Mouse (Mus musculus) heart, postnatal 4 days (tissue): ENCODE measurements around the gene Mydgf. TPM values are rescaled to one million over a fixed set of nuclear protein-coding genes. Genes with fewer than 3 reads are reported as not detected.

Source experiments
- DNase-seq: peaks from one replicate; pipeline ENCODE4 v3.0.0; 2021
- microRNA-seq, 2 experiments: library from miRNA; unstranded; fragments of <30 nt; microRNA quantifications; one replicate each; pipeline ENCODE4 v1.2.0; 2021 to 2022
- total RNA-seq, 2 experiments: library from RNA; stranded (reverse); gene quantifications; 2 replicates each; pipeline ENCODE4 v1.2.3; 2021

Gene Mydgf
- total RNA-seq, 2 experiments from 2014 or later, result 43.4 to 48.8 TPM

GRCm38 (mm10) chr17:56141702-56142605, 41.8 kb downstream of the Mydgf start:
- DNase-seq, result peak; percentile 54

- peak; percentile 79 for DNase-seq
These were observed 43.7 kb downstream of the Mydgf start, which contains the start of gene Sema6b for GRCm38 (mm10) chr17:56139858-56140595. Gene Sema6b (minus strand): TSS chr17:56140343.

GRCm38 (mm10) chr17:56139355-56139754, 44.4 kb downstream of the Mydgf start:
- no peak for DNase-seq

- no peak for DNase-seq
These were observed 45.7 kb downstream of the Mydgf start for GRCm38 (mm10) chr17:56137839-56138613.

GRCm38 (mm10) chr17:56136558-56136957, 47.2 kb downstream of the Mydgf start:
- no peak for DNase-seq

GRCm38 (mm10) chr17:56134463-56134971, 49.2 kb downstream of the Mydgf start:
- peak; percentile 81 for DNase-seq

GRCm38 (mm10) chr17:56133457-56134363, 50.0 kb downstream of the Mydgf start:
- peak; percentile 57 for DNase-seq

GRCm38 (mm10) chr17:56132661-56133060, 51.1 kb downstream of the Mydgf start:
- peak; percentile 83 for DNase-seq

- peak; percentile 79 for DNase-seq
These were observed 51.9 kb downstream of the Mydgf start for GRCm38 (mm10) chr17:56131814-56132213.

- DNase-seq, result no peak
These were observed 52.6 kb downstream of the Mydgf start for GRCm38 (mm10) chr17:56131136-56131535.

GRCm38 (mm10) chr17:56128246-56128645, 55.5 kb downstream of the Mydgf start:
- DNase-seq, result no peak

- DNase-seq, result no peak
These were observed 57.5 kb downstream of the Mydgf start for GRCm38 (mm10) chr17:56126175-56126574.

Small RNAs within 50 kb of the gene (microRNA-seq; reads per million reads assigned to microRNA genes)
- gene Gm44397, result 0 reads per million in 2 experiments

Other genes with a start within 250 kb of the Mydgf start
- gene Zfp119b, start 234.4 kb downstream of the Mydgf start, total RNA-seq, result 1 to 10 TPM; 3.3 to 4.0 TPM
- under 1 TPM; 0.61 to 0.71 TPM for gene Ebi3, start 231.3 kb downstream of the Mydgf start, total RNA-seq
- 10 to 100 TPM; 14.8 to 14.9 TPM for gene Yju2, start 224.8 kb downstream of the Mydgf start, total RNA-seq
- 1 to 10 TPM; 3.7 to 4.6 TPM for gene Shd, start 213.5 kb downstream of the Mydgf start, total RNA-seq
- gene Fsd1, start 197.4 kb downstream of the Mydgf start, total RNA-seq, result 1 to 10 TPM in 1 of 2 experiments, under 1 TPM in 1; 0.34 to 1.5 TPM
- gene Stap2, start 178.3 kb downstream of the Mydgf start, total RNA-seq, result 10 to 100 TPM; 13.3 to 15.2 TPM
- gene Mpnd, start 178.2 kb downstream of the Mydgf start, total RNA-seq, result 10 to 100 TPM; 42.7 to 44.7 TPM
- gene Sh3gl1, start 147.3 kb downstream of the Mydgf start, total RNA-seq, result 10 to 100 TPM; 37.8 to 38.5 TPM
- 10 to 100 TPM; 13.3 to 14.8 TPM for gene Chaf1a, start 143.5 kb downstream of the Mydgf start, total RNA-seq
- gene Ubxn6, start 108.9 kb downstream of the Mydgf start, total RNA-seq, result 10 to 100 TPM; 50.8 to 57.5 TPM
- 10 to 100 TPM; 52.8 to 55.9 TPM for gene Hdgfl2, start 104.3 kb downstream of the Mydgf start, total RNA-seq
- gene Plin4, start 74.1 kb downstream of the Mydgf start, total RNA-seq, result 10 to 100 TPM; 71.5 to 79.8 TPM
- gene Plin5, start 66.3 kb downstream of the Mydgf start, total RNA-seq, result 10 to 100 TPM; 61.6 to 67.6 TPM
- 1 to 10 TPM; 5.2 TPM for gene Lrg1, start 61.9 kb downstream of the Mydgf start, total RNA-seq
- gene Sema6b, start 43.6 kb downstream of the Mydgf start, total RNA-seq, result 1 to 10 TPM; 6.3 to 7.2 TPM
- gene Tnfaip8l1, start 21.4 kb downstream of the Mydgf start, total RNA-seq, result 1 to 10 TPM; 5.9 to 6.0 TPM
- 10 to 100 TPM; 29.1 to 31.2 TPM for gene Dpp9, start 35.0 kb upstream of the Mydgf start, total RNA-seq
- gene Fem1a, start 72.9 kb upstream of the Mydgf start, total RNA-seq, result 10 to 100 TPM; 69.6 to 73.8 TPM
- 10 to 100 TPM; 10.3 to 10.8 TPM for gene Ticam1, start 92.9 kb upstream of the Mydgf start, total RNA-seq
- gene Plin3, start 109.0 kb upstream of the Mydgf start, total RNA-seq, result 10 to 100 TPM; 56.3 to 65.7 TPM
- not detected for gene Arrdc5, start 116.4 kb upstream of the Mydgf start, total RNA-seq
- gene Uhrf1, start 119.4 kb upstream of the Mydgf start, total RNA-seq, result 10 to 100 TPM; 71.8 to 76.7 TPM
- 10 to 100 TPM; 38.9 to 40.5 TPM for gene Kdm4b, start 142.1 kb upstream of the Mydgf start, total RNA-seq